Mouse (Mus musculus) frontal cortex, postnatal 10 days (tissue): ENCODE results near the gene Fam89b.
A peak's percentile ranks its signal among the peaks of the same experiment; 100 is the strongest.
"Not testable (repeated sequence)": the region's sequence is repeated elsewhere in the genome, so short reads cannot be mapped to it uniquely, and the experiment has no call there.

ENCODE experiments used
- DNase-seq, 2 experiments: peaks; one replicate each; pipeline ENCODE4 v3.0.0; 2022; ENCODE audit warnings: low spot score in 2 of 2, mixed read lengths in 1 of 2

The Fam89b gene

GRCm38 (mm10) chr19:5711218-5711617, 18.2 kb downstream of the Fam89b start:
- peak in 1 of 2 experiments; percentile 67 for DNase-seq

- DNase-seq = no peak
These were observed 18.9 kb downstream of the Fam89b start for GRCm38 (mm10) chr19:5710581-5710980.

GRCm38 (mm10) chr19:5710068-5710467, 19.4 kb downstream of the Fam89b start:
- no peak for DNase-seq

- DNase-seq = no peak
These were observed 24.5 kb downstream of the Fam89b start for GRCm38 (mm10) chr19:5704801-5705571.

- no peak for DNase-seq
These were observed 25.2 kb downstream of the Fam89b start, which contains the start of gene Kcnk7 for GRCm38 (mm10) chr19:5704163-5704800. TSS of gene Kcnk7 (plus strand) at chr19:5704367.

- DNase-seq = no peak
These were observed 33.5 kb downstream of the Fam89b start for GRCm38 (mm10) chr19:5695849-5696462.

- DNase-seq = no peak
These were observed 35.7 kb downstream of the Fam89b start for GRCm38 (mm10) chr19:5693801-5694200.

GRCm38 (mm10) chr19:5692913-5693396, 36.5 kb downstream of the Fam89b start:
- no peak for DNase-seq

GRCm38 (mm10) chr19:5692086-5692912, 37.2 kb downstream of the Fam89b start:
- no peak for DNase-seq

GRCm38 (mm10) chr19:5691601-5692000, 37.9 kb downstream of the Fam89b start:
- no peak for DNase-seq

GRCm38 (mm10) chr19:5690343-5690735, 39.1 kb downstream of the Fam89b start:
- no peak for DNase-seq

GRCm38 (mm10) chr19:5689565-5690342, 39.7 kb downstream of the Fam89b start:
- DNase-seq = peak; percentile 74 to 79

GRCm38 (mm10) chr19:5689088-5689428, 40.4 kb downstream of the Fam89b start:
- DNase-seq = no peak

- DNase-seq = peak; percentile 97 to 98
These were observed 41.0 kb downstream of the Fam89b start, which contains the start of the genes Map3k11 and Pcnx3 for GRCm38 (mm10) chr19:5688200-5689087. TSS of gene Map3k11 (plus strand) at chr19:5688742. TSS of gene Pcnx3 (minus strand) at chr19:5688908.

GRCm38 (mm10) chr19:5687738-5688137, 41.7 kb downstream of the Fam89b start:
- DNase-seq = no peak

- not testable (repeated sequence) for DNase-seq
These were observed 42.5 kb downstream of the Fam89b start for GRCm38 (mm10) chr19:5686954-5687353.

GRCm38 (mm10) chr19:5686437-5686836, 43.0 kb downstream of the Fam89b start:
- no peak for DNase-seq

GRCm38 (mm10) chr19:5685861-5686260, 43.6 kb downstream of the Fam89b start:
- DNase-seq = no peak

- no peak for DNase-seq
These were observed 44.0 kb downstream of the Fam89b start for GRCm38 (mm10) chr19:5685431-5685830.

- DNase-seq = no peak
These were observed 44.5 kb downstream of the Fam89b start for GRCm38 (mm10) chr19:5684985-5685384.
